30 mouse cellular contexts compared by ENCODE assay signal in the genomic region with DNA sequence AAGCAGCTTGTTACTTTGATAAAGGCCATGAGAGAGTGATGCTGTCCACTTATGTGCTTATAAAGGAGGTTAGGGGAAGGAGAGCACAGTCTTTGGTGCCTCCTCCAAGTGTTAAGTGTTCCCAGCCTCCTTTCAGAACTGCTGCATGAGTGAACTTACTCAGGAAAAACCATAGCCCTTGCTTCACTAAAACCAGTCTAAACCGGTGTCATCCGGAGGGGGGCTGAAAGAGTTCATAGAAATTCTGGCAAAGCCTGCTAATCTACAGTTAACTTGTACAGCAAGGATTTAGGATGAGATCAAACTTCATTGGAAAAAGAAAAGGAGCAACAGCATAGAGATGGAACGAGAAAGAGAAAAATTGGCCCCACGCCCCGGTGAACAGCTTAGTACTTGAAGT.
DNase-seq lines count a peak whose midpoint lies in the region; ATAC-seq and TF ChIP-seq lines count a peak whose summit lies in the region.
"Had no signal": no experiment of that assay in that cellular context is flagged by ENCODE, and none has a peak within 500 bp of the region (broad histone marks: within the 10 kb centered on the region; RNA-seq: fewer than 3 reads in every experiment).

No protein-coding gene starts in this region.

- no peak for DNase-seq in forebrain, embryonic 10.5 days (ENCODE audit: extremely low spot score, low spot score)
- peak; percentile 0 for DNase-seq in kidney, adult 9 months
- DNase-seq in kidney, adult 8-10 months: no peak
- DNase-seq in ES-E14 (ENCODE audit: low read depth, low spot score): peak; percentile 22
- peak; percentile 18 for DNase-seq in embryonic facial prominence, embryonic 11.5 days (ENCODE audit: low spot score)
- no peak for DNase-seq in urinary bladder, adult 18-20 months (ENCODE audit: low spot score in 2 of 2)
- DNase-seq: adrenal gland, postnatal 10 days; cerebellum, adult 2 months; cerebellum, postnatal 25 days; gastrocnemius, adult 2 months; heart, postnatal 4 days; liver, postnatal 0 days; lung, postnatal 14 days; right cerebral cortex, adult 18-20 months; thymus, adult 2 months had no signal

- no peaks in the 10 kb centered on the region for H3K4me1 ChIP-seq in forebrain, embryonic 10.5 days
- no peaks in the 10 kb centered on the region for H3K4me1 ChIP-seq in forebrain, embryonic 12.5 days
- H3K4me1 ChIP-seq in ES-E14 (ENCODE audit: control insufficient read depth in 2 of 2, insufficient read depth in 2 of 2, low read length in 2 of 2, poor library complexity in 1 of 2): peaks cover 0 to 4% of the 10 kb centered on the region in 2 experiments; a peak in 2 of 4 replicates
- no peaks in the 10 kb centered on the region; the same call in 1 of the 2 replicates for H3K4me1 ChIP-seq in embryonic facial prominence, embryonic 11.5 days (ENCODE audit: control insufficient read depth, insufficient read depth, low read length)
- H3K4me1 ChIP-seq: neural tube, embryonic 15.5 days had no signal

- no peak overlapping the region for H3K4me3 ChIP-seq in forebrain, embryonic 10.5 days
- no peak overlapping the region for H3K4me3 ChIP-seq in forebrain, embryonic 12.5 days (replicated peaks)
- no peak overlapping the region for H3K4me3 ChIP-seq in ES-E14 (ENCODE audit: insufficient read depth in 1 of 2, low read depth in 1 of 2, low read length in 2 of 2, poor library complexity in 1 of 2, severe bottlenecking in 1 of 2)
- H3K4me3 ChIP-seq in embryonic facial prominence, embryonic 11.5 days (ENCODE audit: low read depth, low read length): no peak overlapping the region
- H3K4me3 ChIP-seq: embryonic facial prominence, embryonic 13.5 days; erythroblast, embryonic 14.5 days; gastrocnemius, adult 2 months; layer of hippocampus, adult 2 months; limb, embryonic 12.5 days; neural tube, embryonic 15.5 days had no signal

- no peaks in the 10 kb centered on the region for H3K9me3 ChIP-seq in forebrain, embryonic 10.5 days
- no peaks in the 10 kb centered on the region for H3K9me3 ChIP-seq in forebrain, embryonic 12.5 days
- H3K9me3 ChIP-seq in ES-E14 (ENCODE audit: control insufficient read depth, insufficient read depth, low read depth, low read length): no peaks in the 10 kb centered on the region
- no peaks in the 10 kb centered on the region for H3K9me3 ChIP-seq in embryonic facial prominence, embryonic 11.5 days (replicated peaks; ENCODE audit: control insufficient read depth, low read length)
- H3K9me3 ChIP-seq: embryonic facial prominence, embryonic 13.5 days; G1E; limb, embryonic 12.5 days; neural tube, embryonic 15.5 days had no signal

- H3K27me3 ChIP-seq in forebrain, embryonic 10.5 days (ENCODE audit: poor library complexity, severe bottlenecking): no peaks in the 10 kb centered on the region
- no peaks in the 10 kb centered on the region for H3K27me3 ChIP-seq in forebrain, embryonic 12.5 days
- no peaks in the 10 kb centered on the region for H3K27me3 ChIP-seq in embryonic facial prominence, embryonic 11.5 days (ENCODE audit: control insufficient read depth, insufficient read depth, low read length)
- H3K27me3 ChIP-seq: embryonic facial prominence, embryonic 13.5 days; neural tube, embryonic 15.5 days; Patski had no signal

- H3K27ac ChIP-seq in forebrain, embryonic 10.5 days: peak overlapping the region; percentile 49
- no peak overlapping the region for H3K27ac ChIP-seq in forebrain, embryonic 12.5 days
- no peak overlapping the region for H3K27ac ChIP-seq in ES-E14 (ENCODE audit: insufficient read depth, low read depth, low read length, poor library complexity, severe bottlenecking)
- no peak overlapping the region for H3K27ac ChIP-seq in embryonic facial prominence, embryonic 11.5 days (replicated peaks; ENCODE audit: low read depth, low read length)
- H3K27ac ChIP-seq: embryonic facial prominence, embryonic 13.5 days; gastrocnemius, adult 2 months; hindbrain, embryonic 14.5 days; kidney, postnatal 0 days; layer of hippocampus, adult 2 months; limb, embryonic 12.5 days; neural tube, embryonic 15.5 days had no signal

- ATAC-seq in forebrain, embryonic 12.5 days (ENCODE audit: low FRiP score): no peak
- no peak for ATAC-seq in embryonic facial prominence, embryonic 11.5 days (replicated peaks; ENCODE audit: insufficient number of reproducible peaks, low FRiP score, low TSS enrichment, low read depth)
- ATAC-seq: activated CD4-positive, CD25-positive, alpha-beta regulatory T cell, adult 4 months; CD4-positive, CD25-positive, alpha-beta regulatory T cell, adult 4 months; inflammation-experienced regulatory T-cells, adult 6 months; liver, postnatal 0 days; Patski had no signal

- 88% methylated on average over 5 of the region's 5 CpGs for WGBS in forebrain, embryonic 10.5 days
- 70% methylated on average over 5 of the region's 5 CpGs for WGBS in forebrain, embryonic 12.5 days
- 77% methylated on average over 5 of the region's 5 CpGs for WGBS in embryonic facial prominence, embryonic 11.5 days

- H3K36me3 ChIP-seq in forebrain, embryonic 10.5 days (replicated peaks): no peaks in the 10 kb centered on the region
- no peaks in the 10 kb centered on the region for H3K36me3 ChIP-seq in forebrain, embryonic 12.5 days (replicated peaks)
- no peaks in the 10 kb centered on the region for H3K36me3 ChIP-seq in ES-E14 (ENCODE audit: control insufficient read depth, insufficient read depth, low read length, poor library complexity, severe bottlenecking)
- H3K36me3 ChIP-seq in embryonic facial prominence, embryonic 11.5 days (replicated peaks; ENCODE audit: control insufficient read depth, insufficient read depth, low read depth, low read length): no peaks in the 10 kb centered on the region
- H3K36me3 ChIP-seq: embryonic facial prominence, embryonic 13.5 days; G1E; limb, embryonic 12.5 days; neural tube, embryonic 15.5 days had no signal

- in situ Hi-C loops in ES-E14 (cut with MboI; ENCODE audit: low sequenced_read_pairs in 2 of 2, unreplicated experiment in 2 of 2): no loop called here

- H3K4me2 ChIP-seq in forebrain, embryonic 12.5 days: no peak overlapping the region
- no peak overlapping the region for H3K4me2 ChIP-seq in embryonic facial prominence, embryonic 11.5 days (ENCODE audit: low read depth, low read length)
- H3K4me2 ChIP-seq: embryonic facial prominence, embryonic 13.5 days; hindbrain, embryonic 14.5 days; limb, embryonic 12.5 days; liver, embryonic 11.5 days; midbrain, embryonic 11.5 days; neural tube, embryonic 15.5 days had no signal

- H3K9ac ChIP-seq in forebrain, embryonic 12.5 days: no peak overlapping the region
- H3K9ac ChIP-seq in ES-E14 (ENCODE audit: insufficient read depth, low read depth, low read length, poor library complexity, severe bottlenecking): no peak overlapping the region
- H3K9ac ChIP-seq in embryonic facial prominence, embryonic 11.5 days (replicated peaks; ENCODE audit: low read length): no peak overlapping the region
- H3K9ac ChIP-seq: embryonic facial prominence, embryonic 13.5 days; hindbrain, embryonic 14.5 days; limb, embryonic 12.5 days; liver, postnatal 0 days; neural tube, embryonic 15.5 days had no signal

TF ChIP-seq in ES-E14, 5 proteins besides CTCF, POLR2A, EP300 and RAD21:
- no peak for TF ChIP-seq ZC3H11A (IDR thresholded peaks at IDR 0.05; ENCODE audit: borderline replicate concordance, low read depth, low read length)
- no peak for TF ChIP-seq ZNF384 (IDR thresholded peaks at IDR 0.05; ENCODE audit: low read depth, low read length)
- no peak for TF ChIP-seq HCFC1 (IDR thresholded peaks at IDR 0.05; ENCODE audit: borderline replicate concordance, insufficient read depth, low read length)
- TF ChIP-seq MAFK (IDR thresholded peaks at IDR 0.05; ENCODE audit: insufficient read depth, low read depth, low read length): no peak
- TF ChIP-seq CHD2 (IDR thresholded peaks at IDR 0.05; ENCODE audit: low read depth, low read length): no peak
TF ChIP-seq in ES-E14: peak in this region for 0.

Comparison
In these comparisons a context has a peak if more than half of its experiments do, and no peak if none do; other contexts are left out.
1. DNase-seq: peak in kidney, adult 9 months (single experiment), ES-E14 (single experiment) and embryonic facial prominence, embryonic 11.5 days (single experiment); none in forebrain, embryonic 10.5 days (single experiment), kidney, adult 8-10 months (0 of 2) and urinary bladder, adult 18-20 months (0 of 2).